Comparison of ENCODE assay signal across 10 mouse cellular contexts in the genomic region with DNA sequence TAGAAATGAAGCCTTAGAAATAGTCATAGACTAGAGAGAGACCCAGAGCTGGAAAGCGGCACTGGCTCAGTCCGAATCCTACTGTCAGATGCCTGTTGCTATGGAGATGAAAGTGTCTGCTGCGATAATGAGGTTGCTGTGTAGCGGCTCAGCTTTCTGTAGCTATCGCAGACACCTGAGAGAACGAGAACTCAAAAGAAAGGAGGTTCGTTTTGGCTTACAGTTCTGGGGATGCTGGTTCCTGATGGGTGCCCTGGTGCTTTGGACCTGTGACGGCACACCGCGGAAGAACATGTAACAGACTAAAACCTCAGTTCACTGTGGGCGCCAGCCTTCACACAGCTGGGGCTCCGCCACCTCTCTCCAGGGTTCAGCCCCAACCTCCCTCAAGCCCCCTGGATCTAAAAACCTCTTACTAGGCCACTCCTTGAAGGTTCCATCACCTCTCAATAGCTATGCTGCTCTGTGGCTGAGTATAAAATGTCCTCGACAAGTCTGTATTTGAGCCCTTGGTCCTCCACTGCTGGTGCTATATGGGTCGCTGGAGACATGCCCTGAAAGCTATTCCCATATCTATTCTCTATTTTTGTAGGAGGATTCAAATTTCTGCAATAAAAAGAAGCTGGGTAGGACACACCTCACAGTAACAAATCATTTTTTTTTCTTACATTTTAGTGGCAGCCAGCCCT. TPM values are rescaled to one million over a fixed set of nuclear protein-coding genes. Genes with fewer than 3 reads are reported as not detected.
A peak's percentile ranks its signal among the peaks of the same experiment; 100 is the strongest.
DNase-seq lines count a peak whose midpoint lies in the region; ATAC-seq lines count a peak whose summit lies in the region.
"Had no signal": no experiment of that assay in that cellular context is flagged by ENCODE, and none has a peak within 500 bp of the region (broad histone marks: within the 10 kb centered on the region; RNA-seq: fewer than 3 reads in every experiment).

No protein-coding gene starts in this region.

- H3K4me2 ChIP-seq in heart, embryonic 12.5 days, result peak overlapping the region; percentile 33
- H3K4me2 ChIP-seq in hindbrain, embryonic 14.5 days (replicated peaks), result peak overlapping the region; percentile 39
- no peak overlapping the region; the same call in 1 of the 2 replicates for H3K4me2 ChIP-seq in limb, embryonic 12.5 days
- no peak overlapping the region for H3K4me2 ChIP-seq in kidney, embryonic 15.5 days

- H3K36me3 ChIP-seq in heart, embryonic 12.5 days, result no peaks in the 10 kb centered on the region
- no peaks in the 10 kb centered on the region for H3K36me3 ChIP-seq in hindbrain, embryonic 14.5 days (replicated peaks; ENCODE audit: control insufficient read depth, insufficient read depth)
- no peaks in the 10 kb centered on the region for H3K36me3 ChIP-seq in limb, embryonic 12.5 days
- H3K36me3 ChIP-seq in kidney, embryonic 15.5 days, result no peaks in the 10 kb centered on the region

- H3K27me3 ChIP-seq in heart, embryonic 12.5 days (replicated peaks), result peaks cover 29% of the 10 kb centered on the region
- H3K27me3 ChIP-seq in hindbrain, embryonic 14.5 days (ENCODE audit: control insufficient read depth, insufficient read depth, low read length), result no peaks in the 10 kb centered on the region
- peaks cover 9% of the 10 kb centered on the region; the same call in 1 of the 2 replicates for H3K27me3 ChIP-seq in limb, embryonic 12.5 days
- H3K27me3 ChIP-seq in kidney, embryonic 15.5 days, result no peaks in the 10 kb centered on the region

- H3K9me3 ChIP-seq in heart, embryonic 12.5 days (replicated peaks), result no peaks in the 10 kb centered on the region
- no peaks in the 10 kb centered on the region for H3K9me3 ChIP-seq in hindbrain, embryonic 14.5 days (ENCODE audit: control insufficient read depth, low read length)
- H3K9me3 ChIP-seq in limb, embryonic 12.5 days, result no peaks in the 10 kb centered on the region
- H3K9me3 ChIP-seq in kidney, embryonic 15.5 days (replicated peaks), result no peaks in the 10 kb centered on the region

- ATAC-seq in heart, embryonic 12.5 days (ENCODE audit: insufficient number of reproducible peaks, low FRiP score), result no peak
- ATAC-seq in hindbrain, embryonic 14.5 days (ENCODE audit: low FRiP score), result peak; percentile 91
- no peak for ATAC-seq in limb, embryonic 12.5 days (ENCODE audit: insufficient number of reproducible peaks, insufficient read depth, low FRiP score, low TSS enrichment, low read depth)
- ATAC-seq in kidney, embryonic 15.5 days (replicated peaks; ENCODE audit: low FRiP score), result no peak

- no peak for DNase-seq in heart, adult 8-10 months (ENCODE audit: low spot score)
- peak; percentile 74 for DNase-seq in hindbrain, embryonic 14.5 days (ENCODE audit: low spot score)
- peak; percentile 20 for DNase-seq in right cerebral cortex, postnatal 25 days
- no peak for DNase-seq in adrenal gland, adult 2 months
- DNase-seq in adrenal gland, postnatal 25 days, result no peak

- H3K4me1 ChIP-seq in heart, embryonic 12.5 days (replicated peaks), result peaks cover 20% of the 10 kb centered on the region
- peaks cover 13% of the 10 kb centered on the region for H3K4me1 ChIP-seq in hindbrain, embryonic 14.5 days (replicated peaks; ENCODE audit: control insufficient read depth, insufficient read depth, low read length)
- no peaks in the 10 kb centered on the region for H3K4me1 ChIP-seq in limb, embryonic 12.5 days (replicated peaks)
- H3K4me1 ChIP-seq in kidney, embryonic 15.5 days, result no peaks in the 10 kb centered on the region

- no peak overlapping the region for H3K27ac ChIP-seq in heart, embryonic 12.5 days (ENCODE audit: poor library complexity, severe bottlenecking)
- peak overlapping the region; percentile 56; the same call in 1 of the 2 replicates for H3K27ac ChIP-seq in hindbrain, embryonic 14.5 days
- H3K27ac ChIP-seq in limb, embryonic 12.5 days, result no peak overlapping the region
- no peak overlapping the region for H3K27ac ChIP-seq in kidney, embryonic 15.5 days
- H3K27ac ChIP-seq: liver, embryonic 14.5 days had no signal

- no peak overlapping the region for H3K4me3 ChIP-seq in heart, embryonic 12.5 days
- H3K4me3 ChIP-seq in hindbrain, embryonic 14.5 days (replicated peaks; ENCODE audit: low read length), result no peak overlapping the region
- no peak overlapping the region for H3K4me3 ChIP-seq in limb, embryonic 12.5 days (replicated peaks)
- H3K4me3 ChIP-seq in kidney, embryonic 15.5 days (replicated peaks), result no peak overlapping the region
- H3K4me3 ChIP-seq: erythroblast, embryonic 14.5 days had no signal

- 38% methylated on average over 14 of the region's 14 CpGs for WGBS in heart, embryonic 12.5 days
- WGBS in hindbrain, embryonic 14.5 days, result 28% methylated on average over 14 of the region's 14 CpGs
- 41% methylated on average over 14 of the region's 14 CpGs for WGBS in limb, embryonic 12.5 days
- WGBS in kidney, embryonic 15.5 days, result 40% methylated on average over 14 of the region's 14 CpGs

- H3K9ac ChIP-seq in heart, embryonic 12.5 days, result no peak overlapping the region
- H3K9ac ChIP-seq in hindbrain, embryonic 14.5 days, result 0 out of 2 replicates have a peak overlapping the region, but pooled peaks have one; percentile 25
- 0 out of 2 replicates have a peak overlapping the region, but pooled peaks have one; percentile 5 for H3K9ac ChIP-seq in limb, embryonic 12.5 days (replicated peaks)
- H3K9ac ChIP-seq in kidney, embryonic 15.5 days, result no peak overlapping the region
- H3K9ac ChIP-seq: liver, embryonic 14.5 days had no signal

RNA-seq across cellular contexts. Expression of a gene that starts 6.1 kb away (rescaled TPM):
- 19.8 and 20.5 TPM in 2 replicates for polyA plus RNA-seq in heart, embryonic 12.5 days (2016; fragmentation: Nextera tagmentation; extraction: Ambion mirVana)
- 1 to 10 TPM; 7.6 to 8.3 (median 8.1) TPM for total RNA-seq in heart, adult 8-10 months (2022)
- polyA plus RNA-seq in hindbrain, embryonic 14.5 days (2014; fragmentation: Nextera tagmentation; extraction: Ambion mirVana), result 85.8 and 95.7 TPM in 2 replicates
- 33.9 and 35.9 TPM in 2 replicates for polyA plus RNA-seq in limb, embryonic 12.5 days (2016; fragmentation: Nextera tagmentation; extraction: Ambion mirVana)
- total RNA-seq in adrenal gland, adult 2 months (2021), result 10 to 100 TPM; 18.0 to 22.4 TPM
- polyA plus RNA-seq in adrenal gland, adult 2 months (2012; rRNA removed), result 4.2 and 4.5 TPM in 2 replicates
- polyA plus RNA-seq in kidney, embryonic 15.5 days (2015; fragmentation: Nextera tagmentation; extraction: Ambion mirVana), result 23.9 and 28.4 TPM in 2 replicates
- 18.8 and 28.1 TPM in 2 replicates for total RNA-seq in adrenal gland, postnatal 25 days (2021)

Comparison
In these comparisons a context has a peak if more than half of its experiments do, and no peak if none do; other contexts are left out.
1. H3K4me2 ChIP-seq: peak in heart, embryonic 12.5 days (single experiment) and hindbrain, embryonic 14.5 days (single experiment); none in limb, embryonic 12.5 days (single experiment) and kidney, embryonic 15.5 days (single experiment).
2. H3K9ac ChIP-seq: peak in hindbrain, embryonic 14.5 days (single experiment) and limb, embryonic 12.5 days (single experiment); none in heart, embryonic 12.5 days (single experiment) and kidney, embryonic 15.5 days (single experiment).
3. DNase-seq: peak in hindbrain, embryonic 14.5 days (single experiment) and right cerebral cortex, postnatal 25 days (single experiment); none in heart, adult 8-10 months (single experiment), adrenal gland, adult 2 months (single experiment) and adrenal gland, postnatal 25 days (single experiment).